Mouse (Mus musculus): ENCODE results near the gene Vps9d1. TPM values are rescaled to one million over a fixed set of nuclear protein-coding genes. Genes with fewer than 3 reads are reported as not detected.
A peak's percentile ranks its signal among the peaks of the same experiment; 100 is the strongest.

The Vps9d1 gene
- polyA plus RNA-seq, 1 experiment = 55.7 TPM

DNA sequence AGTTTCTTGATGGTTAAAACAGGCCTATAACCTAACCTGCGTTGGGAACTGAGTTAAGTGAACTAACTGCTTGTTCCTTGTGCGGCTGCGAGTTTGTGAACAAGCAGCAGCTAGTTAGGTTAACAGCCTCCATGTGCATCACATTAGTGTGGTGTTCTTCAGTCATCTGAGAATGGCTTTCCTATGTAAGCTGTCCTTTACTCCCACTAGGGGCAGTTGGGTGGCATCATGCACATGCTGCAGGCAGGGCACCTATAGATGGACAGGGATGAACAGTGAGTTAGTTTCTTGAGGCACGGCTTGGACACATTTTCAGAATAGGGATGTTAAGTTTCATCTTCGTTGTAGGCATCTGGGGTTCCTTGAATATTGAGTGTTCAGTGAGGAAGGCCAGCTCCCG is 1.0 kb upstream of the Vps9d1 start:
- peak overlapping the region; percentile 92 for H3K4me3 ChIP-seq (ENCODE audit: extremely low read depth, insufficient read depth, insufficient read length)

DNA sequence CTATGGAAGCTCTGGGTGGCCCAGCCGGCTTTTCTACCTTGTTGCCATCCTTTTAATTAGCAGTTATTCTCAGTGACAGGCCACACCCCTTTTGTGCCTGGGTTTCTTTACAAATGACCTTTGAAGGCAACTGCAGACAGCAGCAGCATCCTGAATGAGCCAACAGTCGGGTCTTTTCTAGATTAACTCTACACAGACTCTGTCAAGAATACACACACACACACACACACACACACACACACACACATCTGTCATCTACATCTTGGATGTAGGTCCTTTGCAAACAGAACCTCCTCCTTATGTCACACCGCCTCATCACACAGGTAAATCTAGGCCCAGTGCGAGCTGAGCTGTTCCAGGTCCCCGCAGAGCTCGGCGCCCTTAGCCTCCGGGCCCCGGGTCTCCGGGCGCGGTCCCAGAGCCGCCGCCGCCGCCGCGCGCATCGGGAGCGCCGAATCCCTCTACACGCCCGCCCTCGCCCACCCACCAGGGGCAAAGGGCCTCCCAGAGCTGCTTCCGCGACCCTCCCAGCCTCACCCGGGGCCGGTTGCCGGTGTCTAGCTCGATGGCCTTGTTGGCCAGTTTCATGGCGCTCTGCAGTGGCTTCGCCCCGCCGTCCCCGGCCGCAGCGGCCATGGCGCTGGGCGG is 573 bp downstream of the Vps9d1 start:
- TF ChIP-seq CTCF (IDR thresholded peaks at IDR 0.05; ENCODE audit: extremely low read depth, insufficient read depth, insufficient read length, insufficient replicate concordance) (no peak), POLR2A (IDR thresholded peaks at IDR 0.05; ENCODE audit: low read depth, low read length) (no peak)
- Histone ChIP-seq H3K4me3 (ENCODE audit: extremely low read depth, insufficient read depth, insufficient read length) (peak overlapping the region; percentile 92), H3K4me1 (ENCODE audit: control insufficient read depth, insufficient read depth, insufficient read length) (peaks cover 10% of the 10 kb centered on the region), H3K27ac (ENCODE audit: insufficient read depth, low read length) (peak overlapping the region; percentile 77), H3K36me3 (ENCODE audit: control insufficient read depth, insufficient read depth, low read length) (peaks cover 21% of the 10 kb centered on the region), H3K27me3 (ENCODE audit: control insufficient read depth, insufficient read depth, low read length) (no peaks in the 10 kb centered on the region)
- under 1% methylated on average over 40 of the region's 40 CpGs for WGBS
- DNase-seq (ENCODE audit: low read depth in 1 of 2, low spot score in 2 of 2) = no peak

More for the DNA sequence above, 1.0 kb upstream of the Vps9d1 start:
- H3K4me1 ChIP-seq (ENCODE audit: control insufficient read depth, insufficient read depth, insufficient read length) = peaks cover 10% of the 10 kb centered on the region
- TF ChIP-seq POLR2A (IDR thresholded peaks at IDR 0.05; ENCODE audit: low read depth, low read length) (no peak), CTCF (IDR thresholded peaks at IDR 0.05; ENCODE audit: extremely low read depth, insufficient read depth, insufficient read length, insufficient replicate concordance) (no peak)
- 70% methylated on average over 6 of the region's 6 CpGs for WGBS
- H3K27me3 ChIP-seq (ENCODE audit: control insufficient read depth, insufficient read depth, low read length) = no peaks in the 10 kb centered on the region
- H3K27ac ChIP-seq (ENCODE audit: insufficient read depth, low read length) = no peak overlapping the region
- DNase-seq (ENCODE audit: low read depth in 1 of 2, low spot score in 2 of 2) = no peak
- H3K36me3 ChIP-seq (ENCODE audit: control insufficient read depth, insufficient read depth, low read length) = peaks cover 27% of the 10 kb centered on the region

DNA sequence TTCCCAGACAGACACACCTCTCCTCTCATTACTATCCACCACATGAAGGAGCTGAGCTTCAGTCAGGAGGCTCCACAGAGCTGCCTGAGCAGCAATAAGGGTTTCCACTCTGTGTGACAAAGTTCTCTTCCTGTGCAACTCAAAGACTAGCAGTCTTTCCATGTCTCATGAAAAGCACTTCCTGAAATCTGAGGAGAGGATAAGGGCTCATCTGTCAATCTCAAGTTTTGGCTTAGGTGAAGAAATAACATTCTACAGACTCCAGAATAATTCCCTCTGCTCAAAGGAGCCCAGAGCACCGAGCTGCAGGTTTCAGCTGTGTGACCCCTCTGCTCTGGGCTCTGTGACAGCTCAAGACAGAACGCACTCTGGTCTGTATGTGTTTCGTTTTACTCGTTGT is 1.2 kb downstream of the Vps9d1 start:
- H3K4me1 ChIP-seq (ENCODE audit: control insufficient read depth, insufficient read depth, insufficient read length) = peaks cover 10% of the 10 kb centered on the region
- WGBS = 43% methylated on average over 4 of the region's 4 CpGs
- no peaks in the 10 kb centered on the region for H3K27me3 ChIP-seq (ENCODE audit: control insufficient read depth, insufficient read depth, low read length)
- H3K36me3 ChIP-seq (ENCODE audit: control insufficient read depth, insufficient read depth, low read length) = peaks cover 21% of the 10 kb centered on the region
- DNase-seq (ENCODE audit: low read depth in 1 of 2, low spot score in 2 of 2) = no peak
- no peak overlapping the region for H3K27ac ChIP-seq (ENCODE audit: insufficient read depth, low read length)
- H3K4me3 ChIP-seq (ENCODE audit: extremely low read depth, insufficient read depth, insufficient read length) = no peak overlapping the region
- TF ChIP-seq CTCF (IDR thresholded peaks at IDR 0.05; ENCODE audit: extremely low read depth, insufficient read depth, insufficient read length, insufficient replicate concordance) (no peak), POLR2A (IDR thresholded peaks at IDR 0.05; ENCODE audit: low read depth, low read length) (no peak)

- peaks cover 10% of the 10 kb centered on the region for H3K4me1 ChIP-seq (ENCODE audit: control insufficient read depth, insufficient read depth, insufficient read length)
- no peak overlapping the region for H3K4me3 ChIP-seq (ENCODE audit: extremely low read depth, insufficient read depth, insufficient read length)
- 85% methylated on average over 5 of the region's 5 CpGs for WGBS
- DNase-seq (ENCODE audit: low read depth in 1 of 2, low spot score in 2 of 2) = no peak
- TF ChIP-seq POLR2A (IDR thresholded peaks at IDR 0.05; ENCODE audit: low read depth, low read length) (no peak), CTCF (IDR thresholded peaks at IDR 0.05; ENCODE audit: extremely low read depth, insufficient read depth, insufficient read length, insufficient replicate concordance) (no peak)
- no peak overlapping the region for H3K27ac ChIP-seq (ENCODE audit: insufficient read depth, low read length)
- H3K27me3 ChIP-seq (ENCODE audit: control insufficient read depth, insufficient read depth, low read length) = no peaks in the 10 kb centered on the region
- peaks cover 22% of the 10 kb centered on the region for H3K36me3 ChIP-seq (ENCODE audit: control insufficient read depth, insufficient read depth, low read length)
Measured at GRCm38 (mm10) chr8:123250940-123251339, 3.2 kb downstream of the Vps9d1 start.

GRCm38 (mm10) chr8:123248596-123248995 is 5.6 kb downstream of the Vps9d1 start:
- Histone ChIP-seq H3K4me1 (ENCODE audit: control insufficient read depth, insufficient read depth, insufficient read length) (peaks cover 2% of the 10 kb centered on the region; the same call in 1 of the 2 replicates), H3K27ac (ENCODE audit: insufficient read depth, low read length) (no peak overlapping the region), H3K4me3 (ENCODE audit: extremely low read depth, insufficient read depth, insufficient read length) (no peak overlapping the region), H3K27me3 (ENCODE audit: control insufficient read depth, insufficient read depth, low read length) (no peaks in the 10 kb centered on the region), H3K36me3 (ENCODE audit: control insufficient read depth, insufficient read depth, low read length) (peaks cover 31% of the 10 kb centered on the region)
- 63% methylated on average over 8 of the region's 8 CpGs for WGBS
- DNase-seq (ENCODE audit: low read depth in 1 of 2, low spot score in 2 of 2) = no peak
- TF ChIP-seq CTCF (IDR thresholded peaks at IDR 0.05; ENCODE audit: extremely low read depth, insufficient read depth, insufficient read length, insufficient replicate concordance) (no peak), POLR2A (IDR thresholded peaks at IDR 0.05; ENCODE audit: low read depth, low read length) (no peak)

GRCm38 (mm10) chr8:123247748-123248147 is 6.4 kb downstream of the Vps9d1 start:
- no peaks in the 10 kb centered on the region for H3K27me3 ChIP-seq (ENCODE audit: control insufficient read depth, insufficient read depth, low read length)
- peaks cover 2% of the 10 kb centered on the region; the same call in 1 of the 2 replicates for H3K4me1 ChIP-seq (ENCODE audit: control insufficient read depth, insufficient read depth, insufficient read length)
- H3K27ac ChIP-seq (ENCODE audit: insufficient read depth, low read length) = no peak overlapping the region
- TF ChIP-seq CTCF (IDR thresholded peaks at IDR 0.05; ENCODE audit: extremely low read depth, insufficient read depth, insufficient read length, insufficient replicate concordance) = no peak
- H3K36me3 ChIP-seq (ENCODE audit: control insufficient read depth, insufficient read depth, low read length) = peaks cover 33% of the 10 kb centered on the region
- H3K4me3 ChIP-seq (ENCODE audit: extremely low read depth, insufficient read depth, insufficient read length) = no peak overlapping the region
- WGBS = 96% methylated on average over 6 of the region's 6 CpGs
- no peak for DNase-seq (ENCODE audit: low read depth in 1 of 2, low spot score in 2 of 2)

GRCm38 (mm10) chr8:123245543-123245942 is 8.6 kb downstream of the Vps9d1 start:
- DNase-seq (ENCODE audit: low read depth in 1 of 2, low spot score in 2 of 2) = no peak
- Histone ChIP-seq H3K27ac (ENCODE audit: insufficient read depth, low read length) (no peak overlapping the region), H3K36me3 (ENCODE audit: control insufficient read depth, insufficient read depth, low read length) (peaks cover 31% of the 10 kb centered on the region), H3K4me1 (ENCODE audit: control insufficient read depth, insufficient read depth, insufficient read length) (no peaks in the 10 kb centered on the region), H3K27me3 (ENCODE audit: control insufficient read depth, insufficient read depth, low read length) (no peaks in the 10 kb centered on the region), H3K4me3 (ENCODE audit: extremely low read depth, insufficient read depth, insufficient read length) (no peak overlapping the region)
- no peak for TF ChIP-seq POLR2A (IDR thresholded peaks at IDR 0.05; ENCODE audit: low read depth, low read length)
- no peak for TF ChIP-seq CTCF (IDR thresholded peaks at IDR 0.05; ENCODE audit: extremely low read depth, insufficient read depth, insufficient read length, insufficient replicate concordance)
- WGBS = 92% methylated on average over 12 of the region's 12 CpGs

Measured in spleen, adult 2 months (tissue).